Mouse (Mus musculus) intestine, embryonic 14.5 days (tissue): ENCODE data around the gene Rpusd1. TPM values are rescaled to one million over a fixed set of nuclear protein-coding genes. Genes with fewer than 3 reads are reported as not detected.

Experiments used
- ATAC-seq: fragments of 200-750 bp; cut with Nextera tagmentation; replicated peaks from 2 replicates; pipeline ENCODE4 v1.8.0; 2017; ENCODE audit warnings: low read depth, moderate number of reproducible peaks, moderate TSS enrichment, moderate library complexity; ENCODE audit not compliant: low FRiP score, low TSS enrichment
- DNase-seq: peaks from one replicate; pipeline ENCODE4 v3.0.0-alpha.2; 2018; ENCODE audit warnings: low spot score
- H3K27ac ChIP-seq: fragments of 300-500 bp; sonication (generic); 2 replicates; pipeline ENCODE4 v1.5.1; 2014; ENCODE audit warnings: low read depth, mild to moderate bottlenecking, control low read depth
- H3K27me3 ChIP-seq: fragments of 300-500 bp; sonication (generic); replicated peaks from 2 replicates; pipeline ENCODE4 v1.6.1; 2014; ENCODE audit warnings: low read length, control low read depth; ENCODE audit not compliant: control insufficient read depth, insufficient read depth
- H3K36me3 ChIP-seq: fragments of 300-500 bp; sonication (generic); 2 replicates; pipeline ENCODE4 v1.6.1; 2014; ENCODE audit warnings: low read length, control low read depth; ENCODE audit not compliant: control insufficient read depth, insufficient read depth
- H3K4me1 ChIP-seq: fragments of 300-500 bp; sonication (generic); replicated peaks from 2 replicates; pipeline ENCODE4 v1.6.1; 2014; ENCODE audit warnings: low read length, control low read depth, mixed read lengths; ENCODE audit not compliant: control insufficient read depth, insufficient read depth
- H3K4me2 ChIP-seq: fragments of 300-500 bp; sonication (generic); 2 replicates; pipeline ENCODE4 v1.6.1; 2014; ENCODE audit warnings: low read length
- H3K4me3 ChIP-seq: fragments of 300-500 bp; sonication (generic); 2 replicates; pipeline ENCODE4 v1.5.1; 2014; ENCODE audit warnings: low read depth, low read length, control low read depth, mixed read lengths
- H3K9ac ChIP-seq: fragments of 300-500 bp; sonication (generic); 2 replicates; pipeline ENCODE4 v1.6.1; 2014; ENCODE audit warnings: mild to moderate bottlenecking, low read length
- H3K9me3 ChIP-seq: fragments of 300-500 bp; sonication (generic); 2 replicates; pipeline ENCODE4 v1.6.1; 2016; ENCODE audit warnings: low read length, control low read depth; ENCODE audit not compliant: control insufficient read depth
- WGBS: fragments of 180-500 bp; shearing (Covaris S2); extraction: QIAGEN DNeasy Blood & Tissue Kit; methylation state at CpG from one replicate; pipeline ENCODE4 v1.1.7; 2014; 5-methylcytosine and 5-hydroxymethylcytosine counted together
- polyA plus RNA-seq: library from polyadenylated mRNA; unstranded; fragments of >200 nt; fragmentation: Nextera tagmentation; extraction: Ambion mirVana; gene quantifications from 2 replicates; pipeline ENCODE4 v1.2.1, GENCODE M21; 2014

Rpusd1 gene
- polyA plus RNA-seq, 1 experiment from 2014 or later, result 23.7 TPM

GRCm38 (mm10) chr17:25700863-25701496 lies 26.5 kb upstream of the Rpusd1 start:
- Histone ChIP-seq H3K36me3 (no peaks in the 10 kb centered on the region), H3K4me1 (no peaks in the 10 kb centered on the region), H3K4me3 (no peak overlapping the region), H3K27ac (no peak overlapping the region), H3K4me2 (no peak overlapping the region), H3K9ac (no peak overlapping the region), H3K9me3 (no peaks in the 10 kb centered on the region), H3K27me3 (no peaks in the 10 kb centered on the region)
- no peak for ATAC-seq
- WGBS, result 63% methylated on average over 9 of the region's 9 CpGs
- DNase-seq, result no peak

DNA sequence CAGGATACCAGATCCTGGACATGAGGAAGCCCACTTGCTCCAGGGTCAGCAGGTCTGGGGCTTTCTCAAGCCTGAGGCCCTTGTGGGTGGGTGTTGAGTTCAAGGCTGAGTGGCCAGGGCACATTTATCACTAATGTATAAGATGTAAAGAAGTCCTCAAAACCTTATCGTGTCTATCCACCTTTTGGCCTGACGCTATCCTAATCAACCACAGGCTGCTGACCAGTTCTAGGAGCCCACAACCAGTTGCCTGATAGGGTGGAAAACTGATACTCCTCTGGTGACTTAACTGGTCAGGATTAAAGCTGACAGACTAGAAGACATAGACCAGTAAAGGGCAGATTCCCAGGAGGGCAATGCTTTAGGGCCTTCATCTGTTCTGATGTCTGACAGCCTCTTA lies 17.5 kb upstream of the Rpusd1 start:
- 95% methylated on average over 2 of the region's 2 CpGs for WGBS
- no peak for ATAC-seq
- no peaks in the 10 kb centered on the region for H3K9me3 ChIP-seq
- no peaks in the 10 kb centered on the region for H3K36me3 ChIP-seq
- H3K4me2 ChIP-seq, result no peak overlapping the region
- H3K4me1 ChIP-seq, result no peaks in the 10 kb centered on the region
- H3K4me3 ChIP-seq, result no peak overlapping the region
- DNase-seq, result no peak
- H3K27ac ChIP-seq, result no peak overlapping the region
- no peak overlapping the region for H3K9ac ChIP-seq
- H3K27me3 ChIP-seq, result no peaks in the 10 kb centered on the region; the same call in 1 of the 2 replicates

- WGBS, result 75% methylated on average over 4 of the region's 4 CpGs
- Histone ChIP-seq H3K9me3 (no peaks in the 10 kb centered on the region), H3K9ac (no peak overlapping the region), H3K4me1 (no peaks in the 10 kb centered on the region), H3K27me3 (peaks cover 5% of the 10 kb centered on the region), H3K4me2 (no peak overlapping the region), H3K27ac (no peak overlapping the region), H3K4me3 (no peak overlapping the region), H3K36me3 (no peaks in the 10 kb centered on the region)
- ATAC-seq (no peak), DNase-seq (no peak)
These were observed 16.3 kb upstream of the Rpusd1 start for GRCm38 (mm10) chr17:25711136-25711535.

DNA sequence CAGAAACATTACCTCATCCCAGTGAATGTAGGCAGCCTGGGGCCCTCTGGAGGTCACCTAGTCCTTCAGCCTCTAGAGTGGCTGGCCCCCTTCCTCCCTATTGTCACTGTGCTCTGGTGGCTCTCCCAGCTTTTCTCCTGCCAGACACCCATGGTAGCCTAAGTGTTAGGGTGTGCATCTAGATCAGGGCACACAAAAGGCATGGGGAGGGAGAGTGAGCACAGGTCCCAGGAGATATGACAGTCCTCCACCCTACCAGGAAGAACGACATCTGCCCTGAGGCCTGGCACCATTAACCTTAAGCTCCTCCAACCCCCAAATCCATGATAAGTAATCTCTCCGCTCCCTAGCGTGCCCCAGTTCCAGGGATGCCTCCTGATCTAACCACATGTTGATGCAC lies 11.8 kb upstream of the Rpusd1 start:
- Histone ChIP-seq H3K9ac (no peak overlapping the region), H3K36me3 (peaks cover 14% of the 10 kb centered on the region; the same call in 1 of the 2 replicates), H3K27ac (no peak overlapping the region), H3K9me3 (no peaks in the 10 kb centered on the region), H3K4me1 (peaks cover 5% of the 10 kb centered on the region; the same call in 1 of the 2 replicates), H3K4me3 (no peak overlapping the region), H3K27me3 (peaks cover 28% of the 10 kb centered on the region), H3K4me2 (no peak overlapping the region)
- DNase-seq (no peak), ATAC-seq (no peak)
- 55% methylated on average over 3 of the region's 3 CpGs for WGBS

- H3K9me3 ChIP-seq, result no peaks in the 10 kb centered on the region
- H3K36me3 ChIP-seq, result peaks cover 19% of the 10 kb centered on the region; the same call in 1 of the 2 replicates
- H3K4me3 ChIP-seq, result no peak overlapping the region
- 7% methylated on average over 6 of the region's 6 CpGs for WGBS
- DNase-seq (peak; percentile 54), ATAC-seq (no peak)
- no peak overlapping the region for H3K27ac ChIP-seq
- peaks cover 28% of the 10 kb centered on the region for H3K27me3 ChIP-seq
- no peak overlapping the region for H3K4me2 ChIP-seq
- H3K9ac ChIP-seq, result no peak overlapping the region
- peaks cover 5% of the 10 kb centered on the region; the same call in 1 of the 2 replicates for H3K4me1 ChIP-seq
These were observed 11.3 kb upstream of the Rpusd1 start for GRCm38 (mm10) chr17:25716130-25716529.

- 1% methylated on average over 44 of the region's 45 CpGs for WGBS
- Histone ChIP-seq H3K27me3 (peaks cover 28% of the 10 kb centered on the region), H3K4me2 (peak within 1 kb of the TSS; percentile 84), H3K4me1 (peaks cover 5% of the 10 kb centered on the region; the same call in 1 of the 2 replicates), H3K9ac (peak within 1 kb of the TSS; percentile 38), H3K36me3 (peaks cover 23% of the 10 kb centered on the region; the same call in 1 of the 2 replicates), H3K9me3 (no peaks in the 10 kb centered on the region), H3K4me3 (peak within 1 kb of the TSS; percentile 35), H3K27ac (no peak within 1 kb of the TSS)
- DNase-seq (peak; percentile 66), ATAC-seq (peak; percentile 49)
These were observed 10.5 kb upstream of the Rpusd1 start, which contains the start of gene Gng13 for GRCm38 (mm10) chr17:25716711-25717637. TSS of gene Gng13 (plus strand) at chr17:25717171.

- Histone ChIP-seq H3K9ac (peak overlapping the region; percentile 38; the same call in 1 of the 2 replicates), H3K4me2 (peak overlapping the region; percentile 84), H3K9me3 (no peaks in the 10 kb centered on the region), H3K4me3 (peak overlapping the region; percentile 35), H3K27ac (no peak overlapping the region), H3K27me3 (peaks cover 28% of the 10 kb centered on the region), H3K36me3 (peaks cover 30% of the 10 kb centered on the region; the same call in 1 of the 2 replicates), H3K4me1 (peaks cover 5% of the 10 kb centered on the region; the same call in 1 of the 2 replicates)
- DNase-seq (no peak), ATAC-seq (0 out of 2 replicates have a peak, but pooled peaks have one; percentile 10)
- 11% methylated on average over 6 of the region's 6 CpGs for WGBS
These were observed 9.8 kb upstream of the Rpusd1 start for GRCm38 (mm10) chr17:25717691-25718090.

DNA sequence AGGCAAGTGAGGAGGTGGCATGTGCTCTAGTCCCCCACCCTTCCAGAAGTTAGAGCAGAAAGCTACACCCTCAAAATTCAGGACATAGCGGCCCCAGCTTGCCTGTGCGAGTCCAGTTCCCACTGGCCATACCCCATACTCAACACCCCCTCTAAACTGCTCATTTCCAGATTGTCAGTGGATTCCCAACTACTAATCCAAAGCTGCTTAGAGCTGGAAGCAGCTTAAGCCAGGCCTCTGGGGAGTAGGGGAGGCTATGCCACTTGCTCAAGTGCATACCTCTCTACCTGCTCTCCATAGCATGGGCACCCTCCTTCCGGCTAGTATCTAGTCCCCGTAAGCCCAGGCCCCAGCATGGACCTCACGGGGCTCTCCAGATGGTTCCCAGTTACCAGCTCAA lies 6.0 kb upstream of the Rpusd1 start:
- peaks cover 20% of the 10 kb centered on the region for H3K27me3 ChIP-seq
- no peak for ATAC-seq
- peaks cover 9% of the 10 kb centered on the region for H3K4me1 ChIP-seq
- H3K27ac ChIP-seq, result no peak overlapping the region
- no peak for DNase-seq
- H3K4me3 ChIP-seq, result no peak overlapping the region
- H3K9me3 ChIP-seq, result no peaks in the 10 kb centered on the region
- H3K36me3 ChIP-seq, result peaks cover 52% of the 10 kb centered on the region
- WGBS, result 93% methylated on average over 5 of the region's 5 CpGs
- H3K9ac ChIP-seq, result no peak overlapping the region
- no peak overlapping the region for H3K4me2 ChIP-seq
